Mouse (Mus musculus): ENCODE measurements around the gene Klhl4. TPM values are rescaled to one million over a fixed set of nuclear protein-coding genes. Genes with fewer than 3 reads are reported as not detected.

The Klhl4 gene
- 0.20 TPM in 1 of 4 replicates, not detected in the others for total RNA-seq (2023)

DNA sequence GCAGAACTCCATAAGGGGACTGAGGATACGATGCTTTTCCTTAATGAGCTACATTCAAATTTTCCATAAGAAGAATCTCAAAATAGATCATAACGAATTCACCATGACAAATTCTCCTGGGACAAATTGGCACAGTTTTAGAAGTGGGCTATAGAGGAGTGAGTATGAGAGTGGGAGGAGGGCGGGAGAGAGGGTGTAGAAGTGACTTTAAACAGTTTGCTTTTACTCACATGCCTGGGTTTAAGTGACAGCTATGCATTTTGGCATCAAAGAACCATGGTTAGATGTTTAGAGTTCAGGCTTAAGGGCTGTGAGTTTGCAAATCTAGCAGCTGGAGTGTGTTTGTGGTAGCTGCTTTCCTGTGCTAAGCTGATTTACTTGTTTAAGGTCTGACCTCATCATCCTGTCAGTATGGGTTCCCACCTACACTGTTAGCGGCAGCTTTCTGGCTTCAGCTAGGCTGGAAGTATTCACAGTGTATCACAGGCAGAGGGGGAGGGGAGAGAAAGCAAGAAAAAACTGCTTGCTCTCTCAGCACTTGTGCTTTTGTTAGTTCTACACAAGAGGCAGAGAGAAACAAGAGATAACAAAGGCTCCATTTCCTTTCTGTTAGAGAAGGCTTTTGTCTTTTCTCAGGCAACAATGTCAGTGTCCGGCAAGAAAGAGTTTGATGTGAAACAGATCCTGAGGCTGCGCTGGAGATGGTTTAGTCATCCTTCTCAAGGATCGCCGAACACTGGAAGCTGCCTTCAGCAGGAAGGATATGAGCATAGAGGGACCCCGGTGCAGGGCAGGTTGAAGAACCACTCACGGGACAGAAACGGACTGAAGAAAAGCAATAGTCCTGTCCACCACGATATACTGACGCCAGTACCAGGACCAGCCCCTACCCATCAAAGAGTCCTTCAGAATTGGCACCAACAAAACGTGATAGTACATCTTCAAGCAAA, at the start of gene Klhl4:
Gene Klhl4, plus strand, starts transcription at position 552 of the 950 bp plus-strand sequence.

